12 mouse cellular contexts compared by ENCODE assay signal in genomic region chrX:11419162-11419631, GRCm38 (mm10).
DNase-seq lines count a peak whose midpoint lies in the region; ATAC-seq and TF ChIP-seq lines count a peak whose summit lies in the region.
"Had no signal": no experiment of that assay in that cellular context is flagged by ENCODE, and none has a peak within 500 bp of the region (broad histone marks: within the 10 kb centered on the region; RNA-seq: fewer than 3 reads in every experiment).

No protein-coding gene starts in this region.

- peaks cover 10% of the 10 kb centered on the region for H3K4me1 ChIP-seq in kidney, embryonic 14.5 days (ENCODE audit: control insufficient read depth, insufficient read depth, low read length)
- H3K4me1 ChIP-seq in lung, postnatal 0 days (ENCODE audit: insufficient read depth, low read depth, low read length): no peaks in the 10 kb centered on the region
- H3K4me1 ChIP-seq in lung, adult 2 months (ENCODE audit: control insufficient read depth, insufficient read depth, low read length): no peaks in the 10 kb centered on the region
- peaks cover 13% of the 10 kb centered on the region; the same call in 1 of the 2 replicates for H3K4me1 ChIP-seq in heart, postnatal 0 days (ENCODE audit: control insufficient read depth, insufficient read depth)
- peaks cover 3% of the 10 kb centered on the region; the same call in 1 of the 2 replicates for H3K4me1 ChIP-seq in stomach, embryonic 16.5 days (ENCODE audit: control insufficient read depth, insufficient read depth, low read length)

- no peaks in the 10 kb centered on the region for H3K9me3 ChIP-seq in kidney, embryonic 14.5 days (ENCODE audit: control insufficient read depth, low read length)
- no peaks in the 10 kb centered on the region for H3K9me3 ChIP-seq in lung, postnatal 0 days (ENCODE audit: low read length)
- no peaks in the 10 kb centered on the region for H3K9me3 ChIP-seq in heart, postnatal 0 days (replicated peaks; ENCODE audit: control insufficient read depth, low read length)
- no peaks in the 10 kb centered on the region for H3K9me3 ChIP-seq in stomach, embryonic 16.5 days (replicated peaks; ENCODE audit: control insufficient read depth, low read length)
- H3K9me3 ChIP-seq: hindbrain, embryonic 12.5 days; midbrain, embryonic 13.5 days had no signal

- no peak for DNase-seq in kidney, postnatal 25 days
- DNase-seq in lung, postnatal 0 days (ENCODE audit: low spot score): no peak
- no peak for DNase-seq in lung, adult 2 months
- peak; percentile 27 for DNase-seq in heart, postnatal 0 days (ENCODE audit: low spot score)
- DNase-seq in layer of hippocampus, adult 9-10 months (ENCODE audit: low spot score): no peak
- no peak for DNase-seq in gastrocnemius, postnatal 10 days
- DNase-seq: cerebellum, adult 9-11 months; layer of hippocampus, adult 9-11 months had no signal

- no peaks in the 10 kb centered on the region for H3K27me3 ChIP-seq in kidney, embryonic 14.5 days (ENCODE audit: control insufficient read depth, insufficient read depth, low read length)
- H3K27me3 ChIP-seq in lung, postnatal 0 days (replicated peaks; ENCODE audit: insufficient read depth, low read length): no peaks in the 10 kb centered on the region
- H3K27me3 ChIP-seq in heart, postnatal 0 days (ENCODE audit: control insufficient read depth, insufficient read depth, low read length): no peaks in the 10 kb centered on the region
- H3K27me3 ChIP-seq in stomach, embryonic 16.5 days (ENCODE audit: control insufficient read depth, insufficient read depth, low read length): no peaks in the 10 kb centered on the region; the same call in 1 of the 2 replicates

- no peak overlapping the region for H3K4me3 ChIP-seq in kidney, embryonic 14.5 days (ENCODE audit: low read length)
- no peak overlapping the region for H3K4me3 ChIP-seq in lung, postnatal 0 days (ENCODE audit: low read depth, low read length)
- H3K4me3 ChIP-seq in lung, adult 2 months (replicated peaks; ENCODE audit: extremely low read depth, low read depth, low read length): no peak overlapping the region
- no peak overlapping the region for H3K4me3 ChIP-seq in heart, postnatal 0 days (ENCODE audit: low read depth, low read length)
- no peak overlapping the region for H3K4me3 ChIP-seq in stomach, embryonic 16.5 days (replicated peaks; ENCODE audit: low read length)
- H3K4me3 ChIP-seq: hindbrain, embryonic 12.5 days; midbrain, embryonic 13.5 days had no signal

- TF ChIP-seq POLR2A in lung, adult 2 months (IDR thresholded peaks at IDR 0.05; ENCODE audit: borderline replicate concordance, extremely low read depth, low read depth, low read length): no peak

- TF ChIP-seq EP300 in lung, postnatal 0 days (IDR thresholded peaks at IDR 0.05): no peak
- TF ChIP-seq EP300 in heart, postnatal 0 days (IDR thresholded peaks at IDR 0.05; ENCODE audit: low read depth): no peak

- H3K36me3 ChIP-seq in kidney, embryonic 14.5 days (ENCODE audit: control insufficient read depth, insufficient read depth, low read length): no peaks in the 10 kb centered on the region
- H3K36me3 ChIP-seq in lung, postnatal 0 days (ENCODE audit: insufficient read depth, low read length): no peaks in the 10 kb centered on the region
- no peaks in the 10 kb centered on the region for H3K36me3 ChIP-seq in heart, postnatal 0 days (replicated peaks; ENCODE audit: control insufficient read depth, insufficient read depth, low read length)
- H3K36me3 ChIP-seq in stomach, embryonic 16.5 days (ENCODE audit: control insufficient read depth, insufficient read depth, low read length): no peaks in the 10 kb centered on the region
- H3K36me3 ChIP-seq: hindbrain, embryonic 12.5 days; midbrain, embryonic 13.5 days had no signal

- no peak overlapping the region for H3K9ac ChIP-seq in kidney, embryonic 14.5 days (ENCODE audit: low read depth, low read length)
- H3K9ac ChIP-seq in lung, postnatal 0 days (replicated peaks; ENCODE audit: low read depth): no peak overlapping the region
- H3K9ac ChIP-seq in heart, postnatal 0 days (replicated peaks; ENCODE audit: low read depth, low read length): no peak overlapping the region
- H3K9ac ChIP-seq in stomach, embryonic 16.5 days (ENCODE audit: low read length): no peak overlapping the region; the same call in 1 of the 2 replicates
- H3K9ac ChIP-seq: hindbrain, embryonic 12.5 days; midbrain, embryonic 13.5 days had no signal

- peak overlapping the region; percentile 67 for H3K27ac ChIP-seq in kidney, embryonic 14.5 days (ENCODE audit: low read depth, low read length)
- no peak overlapping the region for H3K27ac ChIP-seq in lung, postnatal 0 days (ENCODE audit: low read length)
- H3K27ac ChIP-seq in heart, postnatal 0 days (ENCODE audit: low read depth): peak overlapping the region; percentile 46
- H3K27ac ChIP-seq in stomach, embryonic 16.5 days (ENCODE audit: low read length): peak overlapping the region; percentile 47
- H3K27ac ChIP-seq: hindbrain, embryonic 12.5 days; midbrain, embryonic 13.5 days had no signal

- no peak for TF ChIP-seq CTCF in lung, postnatal 0 days (IDR thresholded peaks at IDR 0.05)
- no peak for TF ChIP-seq CTCF in lung, adult 2 months (IDR thresholded peaks at IDR 0.05; ENCODE audit: insufficient read depth, low read length)
- no peak for TF ChIP-seq CTCF in heart, postnatal 0 days (IDR thresholded peaks at IDR 0.05; ENCODE audit: low read depth)

- ATAC-seq in kidney, embryonic 14.5 days (ENCODE audit: low FRiP score, low TSS enrichment): peak; percentile 61; the same call in 1 of the 2 replicates
- peak; percentile 5; the same call in 1 of the 2 replicates for ATAC-seq in lung, postnatal 0 days
- ATAC-seq in heart, postnatal 0 days (ENCODE audit: insufficient read depth, low read depth): peak; percentile 24; the same call in 1 of the 2 replicates
- ATAC-seq in stomach, embryonic 16.5 days (ENCODE audit: insufficient read depth, low FRiP score): peak; percentile 84
- ATAC-seq: midbrain, embryonic 13.5 days had no signal

- 48% methylated on average over 5 of the region's 5 CpGs for WGBS in kidney, embryonic 14.5 days
- 23% methylated on average over 4 of the region's 5 CpGs for WGBS in lung, postnatal 0 days
- 49% methylated on average over 5 of the region's 5 CpGs for WGBS in lung, adult 2 months
- 47% methylated on average over 5 of the region's 5 CpGs for WGBS in heart, postnatal 0 days
- WGBS in stomach, embryonic 16.5 days: 35% methylated on average over 5 of the region's 5 CpGs

- no peak overlapping the region for H3K4me2 ChIP-seq in kidney, embryonic 14.5 days (replicated peaks; ENCODE audit: low read depth, low read length)
- no peak overlapping the region for H3K4me2 ChIP-seq in lung, postnatal 0 days (replicated peaks; ENCODE audit: low read depth, low read length)
- H3K4me2 ChIP-seq in heart, postnatal 0 days (ENCODE audit: low read depth, low read length): no peak overlapping the region
- H3K4me2 ChIP-seq in stomach, embryonic 16.5 days (ENCODE audit: low read depth, low read length): no peak overlapping the region
- H3K4me2 ChIP-seq: hindbrain, embryonic 12.5 days; midbrain, embryonic 13.5 days had no signal

Comparison
In these comparisons a context has a peak if more than half of its experiments do, and no peak if none do; other contexts are left out.
1. ATAC-seq: peak in every context shown above with its lines; median percentile 84 in stomach, embryonic 16.5 days; 61 in kidney, embryonic 14.5 days; 24 in heart, postnatal 0 days; 5 in lung, postnatal 0 days.